Mouse (Mus musculus) cerebellum, adult 2 months (tissue): ENCODE data around the gene Itgav.

Experiments used
- CTCF ChIP-seq: fragments of 200-500 bp; IDR thresholded peaks from 2 replicates; pipeline ENCODE4 v1.5.1; 2011; ENCODE audit warnings: low read depth, mild to moderate bottlenecking, control low read depth, low read length, moderate library complexity, borderline replicate concordance; ENCODE audit not compliant: insufficient read depth
- POLR2A ChIP-seq: fragments of 200-500 bp; IDR thresholded peaks from 2 replicates; pipeline ENCODE4 v1.6.1; 2011; ENCODE audit warnings: low read length, control low read depth, borderline replicate concordance; ENCODE audit not compliant: insufficient read depth

- TF ChIP-seq CTCF = no peak
- no peak for TF ChIP-seq POLR2A
These were observed 49.3 kb upstream of the Itgav start for GRCm38 (mm10) chr2:83674896-83675295.
